Mouse (Mus musculus) thymus, adult 2 months (tissue): Measurements from ENCODE around the gene Sorbs1. TPM values are rescaled to one million over a fixed set of nuclear protein-coding genes. Genes with fewer than 3 reads are reported as not detected.

Experiments used
- DNase-seq: peaks from one replicate; pipeline ENCODE4 v3.0.0; 2021
- H3K27ac ChIP-seq: fragments of 200-500 bp; 2 replicates; pipeline ENCODE4 v1.5.1; 2012; ENCODE audit warnings: low read length, control low read depth; ENCODE audit not compliant: control insufficient read depth, insufficient read depth
- H3K27me3 ChIP-seq: fragments of 200-500 bp; 2 replicates; pipeline ENCODE4 v1.6.1; 2012; ENCODE audit warnings: mild to moderate bottlenecking, low read length, moderate library complexity, mixed read lengths; ENCODE audit not compliant: control insufficient read depth, insufficient read depth
- H3K36me3 ChIP-seq: fragments of 200-500 bp; 2 replicates; pipeline ENCODE4 v1.6.1; 2012; ENCODE audit warnings: mild to moderate bottlenecking, low read length, moderate library complexity; ENCODE audit not compliant: control insufficient read depth, insufficient read depth
- H3K4me1 ChIP-seq: fragments of 200-500 bp; replicated peaks from 2 replicates; pipeline ENCODE4 v1.6.1; 2012; ENCODE audit warnings: low read length; ENCODE audit not compliant: control insufficient read depth, insufficient read depth
- H3K4me3 ChIP-seq: fragments of 200-500 bp; 2 replicates; pipeline ENCODE4 v1.5.1; 2012; ENCODE audit warnings: mild to moderate bottlenecking, low read length, control low read depth, moderate library complexity; ENCODE audit not compliant: control insufficient read depth, insufficient read depth
- CTCF ChIP-seq: fragments of 200-500 bp; IDR thresholded peaks from 2 replicates; pipeline ENCODE4 v1.5.1; 2012; ENCODE audit warnings: mild to moderate bottlenecking, control low read depth, low read length, moderate library complexity, borderline replicate concordance; ENCODE audit not compliant: control insufficient read depth, poor library complexity, insufficient read depth; ENCODE audit errors: extremely low read depth
- POLR2A ChIP-seq: fragments of 200-500 bp; IDR thresholded peaks from 2 replicates; pipeline ENCODE4 v1.6.1; 2012; ENCODE audit warnings: mild to moderate bottlenecking, low read length, control low read depth, moderate library complexity; ENCODE audit not compliant: control insufficient read depth, poor library complexity, insufficient read depth; ENCODE audit errors: extremely low read depth
- WGBS: fragments of 180-500 bp; shearing (Covaris S2); methylation state at CpG from one replicate; pipeline ENCODE4 v1.1.7; 2018; 5-methylcytosine and 5-hydroxymethylcytosine counted together
- polyA plus RNA-seq: library from polyadenylated mRNA; depleted of rRNA; stranded (reverse); fragments of >200 nt; gene quantifications from 2 replicates; pipeline ENCODE4 v1.2.3, GENCODE M21; 2012

The Sorbs1 gene
- polyA plus RNA-seq, 1 experiment = 14.0 TPM

- Histone ChIP-seq H3K4me3 (no peak overlapping the region), H3K36me3 (no peaks in the 10 kb centered on the region), H3K27ac (no peak overlapping the region), H3K4me1 (no peaks in the 10 kb centered on the region), H3K27me3 (no peaks in the 10 kb centered on the region)
- no peak for DNase-seq
- WGBS = 69% methylated on average over 1 of the region's 1 CpGs
- TF ChIP-seq CTCF = no peak
- no peak for TF ChIP-seq POLR2A
These were observed 5.1 kb upstream of the Sorbs1 start for GRCm38 (mm10) chr19:40518706-40519105.

DNA sequence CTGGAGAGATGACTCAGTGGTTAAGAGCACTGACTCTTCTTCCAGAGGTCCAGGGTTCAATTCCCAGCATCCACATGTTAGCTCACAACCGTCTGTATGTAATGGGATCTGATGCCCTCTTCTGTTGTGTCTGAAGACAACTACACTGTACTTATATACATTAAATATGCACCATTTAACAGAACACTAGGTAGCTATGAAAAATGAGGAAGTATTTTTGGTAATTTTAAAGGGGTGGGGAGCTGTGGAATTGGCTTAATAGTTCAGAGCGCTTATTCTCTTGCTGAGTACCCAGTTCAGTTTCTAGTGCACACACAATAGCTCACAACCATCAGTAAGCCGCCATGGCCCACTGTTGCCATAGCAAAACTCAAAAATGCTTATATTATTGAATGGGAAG, 2.0 kb upstream of the Sorbs1 start:
- Histone ChIP-seq H3K27ac (no peak overlapping the region), H3K27me3 (no peaks in the 10 kb centered on the region), H3K36me3 (no peaks in the 10 kb centered on the region), H3K4me3 (no peak overlapping the region), H3K4me1 (peaks cover 5% of the 10 kb centered on the region)
- DNase-seq = no peak
- 91% methylated on average over 3 of the region's 3 CpGs for WGBS
- TF ChIP-seq POLR2A (no peak), CTCF (no peak)

GRCm38 (mm10) chr19:40514376-40514775, 797 bp upstream of the Sorbs1 start:
- WGBS = 94% methylated on average over 7 of the region's 7 CpGs
- H3K27ac ChIP-seq = no peak overlapping the region
- no peak overlapping the region for H3K4me3 ChIP-seq
- H3K36me3 ChIP-seq = no peaks in the 10 kb centered on the region
- no peak for DNase-seq
- H3K27me3 ChIP-seq = no peaks in the 10 kb centered on the region
- H3K4me1 ChIP-seq = peaks cover 5% of the 10 kb centered on the region
- TF ChIP-seq POLR2A (no peak), CTCF (no peak)

DNA sequence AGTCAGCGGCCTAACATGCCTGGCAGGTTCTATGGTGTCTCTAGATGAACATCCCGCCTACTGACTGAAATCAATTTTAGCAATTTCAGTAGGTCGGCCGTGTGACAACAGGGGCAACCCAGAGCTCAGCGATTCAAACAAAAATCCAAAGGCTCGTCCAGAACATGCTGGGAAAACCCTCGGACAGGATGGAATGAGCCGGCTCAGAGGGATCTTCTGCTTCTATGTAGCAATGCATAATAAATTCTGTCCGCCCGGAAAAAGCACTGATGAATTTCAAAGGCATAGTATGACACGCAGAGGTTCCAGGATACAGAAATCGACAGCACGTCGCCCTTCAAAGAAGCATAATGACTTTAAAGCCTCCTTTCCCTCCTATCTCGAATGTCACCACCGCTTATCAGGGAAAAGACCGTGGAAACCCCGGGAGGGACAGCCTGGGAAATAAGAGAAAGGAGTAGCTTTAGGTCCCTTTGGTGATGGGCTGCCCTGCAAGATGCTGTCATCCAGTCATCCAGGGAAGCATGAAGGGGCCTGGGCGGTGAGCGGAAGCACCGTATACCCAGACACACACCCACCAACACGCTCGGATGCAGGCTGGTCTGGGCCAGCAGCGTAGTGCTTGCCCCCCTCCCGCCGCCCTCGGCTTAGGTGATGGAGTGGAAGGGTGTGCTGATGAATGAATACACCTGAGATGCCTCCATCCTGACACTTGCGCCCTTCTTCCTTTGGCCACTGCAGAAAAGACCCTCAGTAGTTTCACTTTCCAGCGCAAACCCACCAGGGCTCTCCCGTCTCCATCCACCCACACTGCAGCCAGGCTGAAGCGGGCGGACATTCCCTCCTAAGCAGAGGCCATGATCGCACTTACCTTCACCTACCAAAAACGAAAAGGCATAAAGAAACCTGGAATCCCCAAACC, 818 bp downstream of the Sorbs1 start:
- peak; percentile 57 for DNase-seq
- no peaks in the 10 kb centered on the region for H3K27me3 ChIP-seq
- H3K36me3 ChIP-seq = no peaks in the 10 kb centered on the region
- 7% methylated on average over 34 of the region's 34 CpGs for WGBS
- H3K4me1 ChIP-seq = peaks cover 5% of the 10 kb centered on the region
- H3K4me3 ChIP-seq = peak overlapping the region; percentile 76
- TF ChIP-seq CTCF (no peak), POLR2A (no peak)
- peak overlapping the region; percentile 7; the same call in 1 of the 2 replicates for H3K27ac ChIP-seq

- Histone ChIP-seq H3K4me1 (peaks cover 5% of the 10 kb centered on the region), H3K27me3 (no peaks in the 10 kb centered on the region), H3K4me3 (no peak overlapping the region), H3K27ac (no peak overlapping the region), H3K36me3 (no peaks in the 10 kb centered on the region)
- no peak for DNase-seq
- 58% methylated on average over 5 of the region's 5 CpGs for WGBS
- TF ChIP-seq CTCF = no peak
- no peak for TF ChIP-seq POLR2A
These were observed 1.8 kb downstream of the Sorbs1 start for GRCm38 (mm10) chr19:40511679-40512309.

- no peak overlapping the region for H3K27ac ChIP-seq
- H3K4me3 ChIP-seq = no peak overlapping the region
- WGBS = 87% methylated on average over 8 of the region's 8 CpGs
- no peaks in the 10 kb centered on the region for H3K36me3 ChIP-seq
- H3K4me1 ChIP-seq = peaks cover 5% of the 10 kb centered on the region
- no peak for DNase-seq
- TF ChIP-seq CTCF (no peak), POLR2A (no peak)
- no peaks in the 10 kb centered on the region for H3K27me3 ChIP-seq
These were observed 2.5 kb downstream of the Sorbs1 start for GRCm38 (mm10) chr19:40511100-40511439.
